Mouse (Mus musculus): ENCODE measurements at regions not wholly inside any gene's neighbourhood (a gene's known extent, or its start where the extent isn't known, plus 50 kb on each side); places are given as distances from the start of the nearest gene placed in this dataset.

GRCm38 (mm10) chr12:54577235-54577634, 79.1 kb downstream of the Sptssa start:
- DNase-seq, result no peak

GRCm38 (mm10) chr12:54576821-54577220, 79.6 kb downstream of the Sptssa start:
- DNase-seq, result peak in 1 of 2 experiments; percentile 6

GRCm38 (mm10) chr12:54572866-54573265, 83.5 kb downstream of the Sptssa start:
- DNase-seq, result no peak

DNA sequence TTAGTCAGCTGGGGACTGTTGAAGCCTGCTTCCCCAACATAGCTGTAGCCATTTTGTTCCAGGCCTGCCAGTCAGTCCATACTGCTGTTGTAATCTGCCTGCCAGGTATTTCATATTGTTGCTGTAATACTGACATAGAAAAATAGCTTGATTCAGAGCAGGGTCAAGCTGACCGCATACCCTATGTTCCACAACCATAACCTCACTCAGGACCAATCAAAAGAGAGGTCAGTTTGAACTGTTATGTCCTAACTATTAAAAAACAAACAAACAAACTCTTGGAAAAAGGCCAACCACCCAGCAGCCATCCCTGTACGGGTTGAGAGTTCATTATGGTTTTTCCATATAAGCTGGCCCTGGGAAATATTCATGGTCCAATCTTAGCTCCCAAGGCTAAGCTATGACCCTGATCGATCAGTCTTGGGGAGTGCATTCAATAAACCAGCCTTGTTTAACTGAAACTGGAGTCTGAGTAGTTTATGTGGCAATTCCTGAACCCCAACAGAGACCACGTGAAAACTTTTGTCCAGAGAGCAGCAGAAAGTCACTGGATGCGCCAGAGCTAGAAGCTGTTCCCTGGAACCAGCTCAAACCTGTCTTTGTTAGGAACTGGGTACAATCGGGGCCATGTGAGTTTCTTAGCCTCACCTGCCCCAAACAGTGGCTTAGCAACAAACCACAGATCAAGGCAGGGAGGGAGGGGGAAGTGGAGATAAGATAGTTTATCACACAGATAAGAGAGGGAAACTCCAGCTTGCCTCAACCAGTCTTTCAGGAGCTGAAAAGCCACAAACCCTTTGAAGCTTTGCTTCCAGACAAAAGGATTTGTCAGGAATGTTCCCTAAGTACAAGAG, 88.1 kb downstream of the Sptssa start:
- no peak for DNase-seq

GRCm38 (mm10) chr12:54567426-54567790, 89.0 kb downstream of the Sptssa start:
- DNase-seq, result no peak

DNA sequence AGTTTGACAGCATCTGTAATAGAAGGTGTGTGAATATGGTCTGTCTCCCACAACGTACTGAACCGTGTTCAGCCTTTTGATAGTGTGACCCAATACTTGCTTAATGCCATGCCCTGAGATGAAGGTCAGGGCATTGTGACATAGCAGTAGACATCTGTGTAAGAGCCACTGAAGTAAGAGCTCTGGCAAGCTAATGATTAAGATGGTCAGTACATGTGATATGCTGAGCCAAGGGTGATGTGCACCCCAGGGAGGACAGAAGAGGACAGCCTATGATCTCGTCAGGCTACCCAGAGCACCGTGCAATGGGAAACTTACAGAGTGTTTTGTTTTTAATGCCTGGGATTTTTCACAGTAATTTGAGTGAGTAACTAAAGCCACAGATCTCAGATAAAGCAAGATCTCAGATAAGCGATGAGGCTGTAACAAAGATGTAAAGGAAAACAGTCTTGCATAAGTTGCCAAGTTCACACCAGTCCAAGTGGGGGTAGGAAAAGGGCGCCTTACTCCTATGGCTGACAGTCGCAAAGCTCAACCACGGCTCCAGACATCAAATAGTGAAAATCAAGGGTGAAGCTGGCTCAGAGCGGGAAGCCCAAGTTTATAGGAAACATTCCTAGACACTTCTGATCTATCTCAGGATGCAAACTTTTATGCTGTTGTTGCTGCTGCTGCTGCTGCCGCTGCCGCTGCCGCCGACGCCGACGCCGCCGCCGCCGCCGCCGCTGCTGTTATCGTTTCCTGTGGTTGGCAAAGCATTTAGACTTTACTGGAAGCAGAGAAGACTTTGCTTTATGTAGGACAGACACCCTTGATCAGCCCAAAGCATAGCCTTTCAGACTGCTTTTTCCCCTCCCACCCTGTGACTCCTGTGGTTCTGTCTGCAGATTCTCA, 89.6 kb downstream of the Sptssa start:
- no peak for DNase-seq

DNA sequence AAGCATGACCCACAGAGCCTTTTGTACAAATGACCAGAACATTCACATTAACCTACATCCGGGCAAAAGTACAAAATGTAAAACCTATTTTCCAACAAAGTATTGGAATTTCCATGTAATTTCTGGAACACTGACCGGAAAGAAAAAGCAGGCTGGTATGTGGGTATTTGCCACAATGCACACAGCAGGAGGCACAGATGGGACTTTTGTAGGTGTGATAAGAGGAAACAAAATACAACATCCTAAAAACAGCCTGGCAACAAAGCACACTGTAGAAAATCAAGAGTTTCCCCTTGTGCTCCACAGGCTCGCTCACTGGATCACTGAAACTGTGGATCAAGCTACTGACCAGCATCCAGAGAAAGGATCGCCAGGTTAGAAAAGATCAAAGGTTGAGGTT, 94.4 kb downstream of the Sptssa start:
- DNase-seq, result no peak

DNA sequence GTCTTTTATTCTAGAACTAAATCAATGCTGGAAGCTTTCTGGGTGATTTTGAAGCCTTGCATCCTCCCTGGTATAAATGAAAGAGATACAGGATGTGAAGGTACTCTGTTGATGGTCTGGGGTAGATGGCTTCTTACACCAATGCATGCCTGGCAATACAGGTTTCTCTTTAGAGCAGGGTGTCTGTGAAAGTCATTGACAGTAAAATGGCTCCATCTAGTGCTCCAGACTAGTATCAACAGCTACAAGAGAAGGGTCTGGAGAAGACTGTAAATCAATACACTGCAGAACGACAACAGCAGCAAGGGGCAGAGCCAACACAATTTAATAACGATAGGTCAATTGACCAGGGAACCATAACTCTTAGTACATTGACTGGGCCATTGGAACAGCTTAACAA, 98.3 kb downstream of the Sptssa start:
- no peak for DNase-seq

GRCm38 (mm10) chr12:54549659-54550058, 106.7 kb downstream of the Sptssa start:
- DNase-seq, result no peak

DNA sequence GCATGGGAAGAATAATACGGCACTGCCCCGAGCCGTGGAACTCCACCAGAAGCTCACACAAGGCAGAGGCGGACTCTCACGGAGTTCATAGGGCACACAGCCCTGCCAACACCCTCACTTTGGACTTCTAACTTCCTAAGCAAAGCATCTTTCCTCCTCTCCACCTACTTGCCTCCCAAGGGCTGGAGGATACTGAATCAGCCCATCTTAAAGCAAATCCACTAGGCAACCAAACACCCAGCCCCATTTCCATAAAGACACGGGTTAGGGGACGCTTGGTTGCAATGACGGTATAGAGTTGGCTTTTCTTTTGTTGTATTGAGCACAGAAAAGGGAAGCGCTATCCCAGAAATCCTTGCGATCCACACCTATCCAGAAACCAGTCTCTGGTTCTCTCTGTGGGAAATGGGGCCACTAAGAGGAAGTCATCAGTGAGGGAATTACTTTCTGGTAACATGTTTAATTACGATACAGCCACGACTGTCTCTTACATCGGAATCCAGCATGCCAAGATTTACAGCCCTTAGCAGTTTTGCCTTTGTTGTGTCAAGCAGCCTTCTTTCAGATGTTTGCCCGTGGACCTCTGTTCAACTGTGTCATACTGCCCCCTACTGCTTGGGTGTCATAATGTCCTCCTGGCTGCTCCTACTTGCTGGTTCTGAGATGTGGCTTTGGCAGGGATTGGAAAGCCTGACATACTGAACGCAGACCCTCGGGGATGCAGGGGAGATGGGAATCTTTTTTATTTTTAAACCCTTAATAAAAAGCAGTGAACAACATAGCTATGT, 110.4 kb downstream of the Sptssa start:
- DNase-seq, result peak; percentile 78 to 81

- DNase-seq, result no peak
Measured at GRCm38 (mm10) chr12:54538320-54538705, 118.1 kb downstream of the Sptssa start.

- no peak for DNase-seq
Measured at GRCm38 (mm10) chr12:54537690-54538319, 118.6 kb downstream of the Sptssa start.

DNA sequence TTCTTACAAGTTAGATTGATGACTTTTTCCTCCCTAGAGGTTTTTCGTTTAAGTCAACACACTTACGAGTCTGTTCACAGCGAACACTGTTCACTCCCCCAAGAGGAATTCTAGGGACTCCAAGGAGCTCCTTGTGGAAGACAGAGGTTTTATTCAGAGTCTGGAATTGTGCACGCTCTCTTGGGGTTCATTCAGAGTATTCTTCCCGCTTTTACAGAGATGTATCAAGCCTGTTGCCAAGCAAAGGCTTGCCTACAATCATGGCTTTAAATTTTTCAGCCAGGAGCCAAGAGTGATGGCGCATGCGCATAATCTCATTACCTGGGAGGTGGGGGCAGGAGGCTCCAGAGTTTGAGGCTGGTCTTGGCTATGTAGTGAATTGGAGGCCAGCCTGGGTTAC, 119.4 kb downstream of the Sptssa start:
- no peak for DNase-seq

GRCm38 (mm10) chr12:54535556-54536516, 120.5 kb downstream of the Sptssa start:
- DNase-seq, result no peak

DNA sequence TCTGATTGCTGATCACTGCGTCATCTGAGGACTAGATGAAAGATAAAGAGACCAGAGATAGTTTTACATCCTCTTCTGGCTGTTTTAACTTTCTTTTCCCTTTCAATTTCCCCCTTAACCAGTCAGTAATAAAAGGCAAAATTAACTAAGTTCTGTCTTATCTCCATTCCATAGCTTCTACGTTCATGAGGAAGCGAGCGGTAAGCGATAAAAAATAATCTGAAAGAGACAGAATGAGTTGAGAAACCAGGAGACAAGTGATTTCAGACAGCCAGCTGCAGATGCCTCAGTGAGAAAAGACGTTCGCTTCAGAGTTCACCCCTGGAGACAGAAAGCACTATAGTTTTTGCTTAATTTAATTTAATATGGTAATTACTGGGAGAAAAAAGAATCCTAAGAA, 121.5 kb downstream of the Sptssa start:
- DNase-seq, result no peak

GRCm38 (mm10) chr12:54533134-54533533, 123.2 kb downstream of the Sptssa start:
- DNase-seq, result no peak

DNA sequence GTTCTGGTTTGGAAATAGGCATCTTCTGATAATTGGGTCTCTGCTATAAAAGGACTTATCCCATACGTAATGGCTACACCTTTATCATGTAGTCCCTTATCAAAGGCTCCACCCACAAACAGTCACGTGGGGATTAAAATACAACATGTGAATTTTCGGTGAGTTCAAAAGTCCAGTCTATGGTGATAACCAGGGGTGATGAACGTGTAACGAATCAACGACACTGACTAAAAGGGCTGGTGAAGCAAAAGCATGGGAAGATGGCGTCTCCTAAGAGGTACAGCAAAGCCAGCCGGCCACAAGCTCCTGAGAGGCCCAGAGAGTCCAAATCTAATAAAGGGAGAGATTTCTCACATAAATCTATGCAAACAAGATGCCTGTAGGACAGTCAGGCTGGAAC, 124.3 kb downstream of the Sptssa start:
- no peak for DNase-seq

GRCm38 (mm10) chr12:54528046-54528445, 128.3 kb downstream of the Sptssa start:
- DNase-seq, result no peak

GRCm38 (mm10) chr12:54527577-54527976, 128.8 kb downstream of the Sptssa start:
- DNase-seq, result no peak

DNA sequence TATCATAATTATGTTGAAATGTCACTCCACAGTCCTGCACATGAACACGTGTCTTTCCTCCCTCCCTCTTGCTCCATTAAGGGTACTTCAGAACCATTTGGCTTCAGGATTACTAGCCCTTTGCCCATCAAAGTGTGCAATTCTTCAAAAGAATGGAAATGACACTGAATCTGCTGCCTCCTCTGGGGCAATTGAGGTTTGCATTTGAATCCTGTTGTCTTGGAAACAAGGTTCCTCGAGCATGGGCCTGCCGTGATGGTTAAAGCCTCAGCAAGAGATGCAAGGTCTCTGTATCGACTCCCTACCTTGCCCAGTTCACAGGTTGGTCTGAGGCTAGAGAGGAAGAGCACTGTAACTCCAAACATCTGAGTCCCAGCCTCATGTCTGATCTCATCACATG, 136.0 kb downstream of the Sptssa start:
- no peak for DNase-seq

- DNase-seq, result no peak
Measured at GRCm38 (mm10) chr12:54519370-54519769, 137.0 kb downstream of the Sptssa start.

Data from kidney, postnatal 4 days (tissue).